Comparison of ENCODE assay signal across 1 mouse cellular context in genomic region chr4:124840998-124841397, GRCm38 (mm10).
TF ChIP-seq lines count a peak whose summit lies in the region.

No protein-coding gene starts in this region.

TF ChIP-seq in MEL, 35 proteins besides CTCF, POLR2A, EP300 and RAD21:
- TF ChIP-seq SMC3 (IDR thresholded peaks at IDR 0.05; ENCODE audit: low read depth, low read length) (peak; percentile 39), SIN3A (IDR thresholded peaks at IDR 0.05; ENCODE audit: low read length) (no peak), ZNF384 (IDR thresholded peaks at IDR 0.05; ENCODE audit: low read depth, low read length) (peak; percentile 31; the same call in 1 of the 2 replicates)
TF ChIP-seq in MEL: peak in this region for 2.
